ENCODE assay signal across 9 mouse cellular contexts in genomic region chr1:20951799-20952198, GRCm38 (mm10). TPM values are rescaled to one million over a fixed set of nuclear protein-coding genes. Genes with fewer than 3 reads are reported as not detected.
DNase-seq lines count a peak whose midpoint lies in the region; ATAC-seq lines count a peak whose summit lies in the region.
"Had no signal": no experiment of that assay in that cellular context is flagged by ENCODE, and none has a peak within 500 bp of the region (broad histone marks: within the 10 kb centered on the region; RNA-seq: fewer than 3 reads in every experiment).

No protein-coding gene starts in this region.

- peaks cover 11% of the 10 kb centered on the region for H3K4me1 ChIP-seq in heart, embryonic 13.5 days
- H3K4me1 ChIP-seq in hindbrain, embryonic 12.5 days: peaks cover 7% of the 10 kb centered on the region
- H3K4me1 ChIP-seq in midbrain, embryonic 10.5 days: peaks cover 17% of the 10 kb centered on the region

- peak overlapping the region; percentile 39 for H3K27ac ChIP-seq in heart, embryonic 13.5 days (replicated peaks)
- peak overlapping the region; percentile 87 for H3K27ac ChIP-seq in hindbrain, embryonic 12.5 days
- peak overlapping the region; percentile 96 for H3K27ac ChIP-seq in midbrain, embryonic 10.5 days (replicated peaks)

- DNase-seq in heart, adult 18-20 months: no peak
- peak; percentile 20 for DNase-seq in R1 (ENCODE audit: low read depth, low spot score)
- no peak for DNase-seq in midbrain, embryonic 10.5 days (ENCODE audit: low spot score)
- no peak for DNase-seq in adrenal gland, postnatal 10 days
- no peak for DNase-seq in gastrocnemius, postnatal 36 days
- no peak for DNase-seq in urinary bladder, postnatal 36 days (ENCODE audit: low spot score in 2 of 2)

- no peaks in the 10 kb centered on the region for H3K9me3 ChIP-seq in heart, embryonic 13.5 days
- no peaks in the 10 kb centered on the region for H3K9me3 ChIP-seq in hindbrain, embryonic 12.5 days (replicated peaks)
- no peaks in the 10 kb centered on the region for H3K9me3 ChIP-seq in midbrain, embryonic 10.5 days (replicated peaks)

- intact Hi-C loops in gastrocnemius, postnatal 36 days (cut with DNase I): loop anchor here (5.0 kb wide), 1 partner anchor 126 kb away; the partner anchor contains the start of gene Tram2

- peak overlapping the region; percentile 81 for H3K9ac ChIP-seq in heart, embryonic 13.5 days
- peak overlapping the region; percentile 70 for H3K9ac ChIP-seq in hindbrain, embryonic 12.5 days

- 7% methylated on average over 16 of the region's 16 CpGs for WGBS in heart, embryonic 13.5 days
- WGBS in hindbrain, embryonic 12.5 days: under 1% methylated on average over 16 of the region's 16 CpGs
- WGBS in midbrain, embryonic 10.5 days: under 1% methylated on average over 16 of the region's 16 CpGs

- ATAC-seq in heart, embryonic 13.5 days (ENCODE audit: extremely low read depth, insufficient number of reproducible peaks, low FRiP score, low TSS enrichment): no peak
- peak; percentile 80; the same call in 1 of the 2 replicates for ATAC-seq in hindbrain, embryonic 12.5 days (ENCODE audit: low FRiP score)

- no peaks in the 10 kb centered on the region for H3K36me3 ChIP-seq in heart, embryonic 13.5 days
- H3K36me3 ChIP-seq in hindbrain, embryonic 12.5 days: no peaks in the 10 kb centered on the region
- no peaks in the 10 kb centered on the region for H3K36me3 ChIP-seq in midbrain, embryonic 10.5 days

- no peaks in the 10 kb centered on the region for H3K27me3 ChIP-seq in heart, embryonic 13.5 days (replicated peaks)
- H3K27me3 ChIP-seq in hindbrain, embryonic 12.5 days: no peaks in the 10 kb centered on the region
- no peaks in the 10 kb centered on the region for H3K27me3 ChIP-seq in midbrain, embryonic 10.5 days (ENCODE audit: low read depth, poor library complexity, severe bottlenecking)

- peak overlapping the region; percentile 88 for H3K4me2 ChIP-seq in heart, embryonic 13.5 days
- H3K4me2 ChIP-seq in hindbrain, embryonic 12.5 days (replicated peaks): peak overlapping the region; percentile 68

- H3K4me3 ChIP-seq in heart, embryonic 13.5 days: peak overlapping the region; percentile 68
- peak overlapping the region; percentile 49 for H3K4me3 ChIP-seq in hindbrain, embryonic 12.5 days
- H3K4me3 ChIP-seq in midbrain, embryonic 10.5 days: peak overlapping the region; percentile 57

RNA-seq across cellular contexts. Expression of gene Efhc1, which starts 0.4 kb away (rescaled TPM):
- polyA plus RNA-seq in heart, embryonic 13.5 days (2015; fragmentation: Nextera tagmentation; extraction: Ambion mirVana): 1.6 and 1.7 TPM in 2 replicates
- under 1 TPM; 0.32 to 0.82 TPM for total RNA-seq in heart, adult 18-20 months (2021)
- 4.4 and 4.5 TPM in 2 replicates for polyA plus RNA-seq in hindbrain, embryonic 12.5 days (2016; fragmentation: Nextera tagmentation; extraction: Ambion mirVana)
- 1.9 and 2.0 TPM in 2 replicates for polyA plus RNA-seq in midbrain, embryonic 10.5 days (2016; fragmentation: Nextera tagmentation; extraction: Ambion mirVana)
- total RNA-seq in adrenal gland, postnatal 10 days (2021): 1 to 10 TPM; 1.5 to 3.2 TPM
- total RNA-seq in gastrocnemius, postnatal 36 days (2021): under 1 TPM; 0.36 to 0.81 TPM
- total RNA-seq: MEL had no signal

Comparison
In these comparisons a context has a peak if more than half of its experiments do, and no peak if none do; other contexts are left out.
1. H3K27ac ChIP-seq: peak in every context shown above with its lines; median percentile 96 in midbrain, embryonic 10.5 days; 87 in hindbrain, embryonic 12.5 days; 39 in heart, embryonic 13.5 days.